Mouse (Mus musculus): ENCODE measurements around the gene Igdcc4. TPM values are rescaled to one million over a fixed set of nuclear protein-coding genes. Genes with fewer than 3 reads are reported as not detected.

Gene Igdcc4
- total RNA-seq, 2 experiments from 2014 or later = 0.09 TPM; not detected in 1

Other genes starting within 250 kb of the Igdcc4 start
- not detected in 2 replicates for gene Slc24a1, start 149.9 kb upstream of the Igdcc4 start, total RNA-seq (2015)
- not detected in 2 replicates for gene Slc24a1, start 149.9 kb upstream of the Igdcc4 start, total RNA-seq (2017)
- gene Ints14, start 140.6 kb upstream of the Igdcc4 start, total RNA-seq (2015) = 21.5 and 25.4 TPM in 2 replicates
- gene Ints14, start 140.6 kb upstream of the Igdcc4 start, total RNA-seq (2017) = 20.7 and 24.0 TPM in 2 replicates
- gene Hacd3, start 79.8 kb upstream of the Igdcc4 start, total RNA-seq (2015) = 10.6 and 12.9 TPM in 2 replicates
- 21.3 and 23.7 TPM in 2 replicates for gene Hacd3, start 79.8 kb upstream of the Igdcc4 start, total RNA-seq (2017)
- 61.6 and 75.7 TPM in 2 replicates for gene Dpp8, start 69.1 kb upstream of the Igdcc4 start, total RNA-seq (2015)
- 93.8 and 113 TPM in 2 replicates for gene Dpp8, start 69.1 kb upstream of the Igdcc4 start, total RNA-seq (2017)
- not detected in 2 replicates for gene Igdcc3, start 39.7 kb downstream of the Igdcc4 start, total RNA-seq (2015)
- gene Igdcc3, start 39.7 kb downstream of the Igdcc4 start, total RNA-seq (2017) = not detected in 2 replicates
- 0.80 and 1.3 TPM in 2 replicates for gene Parp16, start 93.9 kb downstream of the Igdcc4 start, total RNA-seq (2015)
- gene Parp16, start 93.9 kb downstream of the Igdcc4 start, total RNA-seq (2017) = 0.95 and 0.98 TPM in 2 replicates
- not detected in 2 replicates for gene Cilp, start 163.7 kb downstream of the Igdcc4 start, total RNA-seq (2015)
- not detected in 2 replicates for gene Cilp, start 163.7 kb downstream of the Igdcc4 start, total RNA-seq (2017)
- gene Clpx, start 192.8 kb downstream of the Igdcc4 start, total RNA-seq (2015) = 17.6 and 23.2 TPM in 2 replicates
- gene Clpx, start 192.8 kb downstream of the Igdcc4 start, total RNA-seq (2017) = 38.6 and 41.1 TPM in 2 replicates
- gene Pdcd7, start 244.6 kb downstream of the Igdcc4 start, total RNA-seq (2015) = 14.3 and 15.6 TPM in 2 replicates
- 18.0 and 19.3 TPM in 2 replicates for gene Pdcd7, start 244.6 kb downstream of the Igdcc4 start, total RNA-seq (2017)